Mouse (Mus musculus) T-helper 1 cell (primary cell): ENCODE results near the gene Sema6b.
"Not testable (repeated sequence)": the region's sequence is repeated elsewhere in the genome, so short reads cannot be mapped to it uniquely, and the experiment has no call there.

Experiments used
- in situ Hi-C: fragments of 300-600 bp; cut with MboI, MseI; formaldehyde crosslinking; loops from one replicate; pipeline ENCODE4 v1.15.1; 2025; ENCODE audit warnings: high pct_unique_total_duplicates

The Sema6b gene

DNA sequence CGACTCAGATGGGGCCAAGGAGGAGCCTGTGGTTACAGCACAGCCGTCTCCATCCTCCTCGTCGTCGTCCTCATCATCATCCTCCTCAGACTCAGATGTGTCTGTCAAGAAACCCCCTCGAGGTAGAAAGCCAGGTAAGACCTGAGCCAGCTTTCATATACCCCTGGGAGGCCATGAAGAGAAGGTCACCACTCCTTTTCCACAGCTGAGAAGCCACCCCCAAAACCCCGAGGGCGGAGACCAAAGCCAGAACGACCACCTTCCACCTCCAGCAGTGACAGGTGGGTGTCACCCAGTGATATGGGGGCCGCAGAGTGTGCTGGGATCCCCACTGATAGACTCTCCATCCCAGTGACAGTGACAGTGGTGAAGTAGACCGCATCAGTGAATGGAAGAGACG lies 43.3 kb downstream of the Sema6b start:
- in situ Hi-C loops = no loop called here

GRCm38 (mm10) chr17:56092794-56093193 lies 47.3 kb downstream of the Sema6b start:
- in situ Hi-C loops = no loop called here

DNA sequence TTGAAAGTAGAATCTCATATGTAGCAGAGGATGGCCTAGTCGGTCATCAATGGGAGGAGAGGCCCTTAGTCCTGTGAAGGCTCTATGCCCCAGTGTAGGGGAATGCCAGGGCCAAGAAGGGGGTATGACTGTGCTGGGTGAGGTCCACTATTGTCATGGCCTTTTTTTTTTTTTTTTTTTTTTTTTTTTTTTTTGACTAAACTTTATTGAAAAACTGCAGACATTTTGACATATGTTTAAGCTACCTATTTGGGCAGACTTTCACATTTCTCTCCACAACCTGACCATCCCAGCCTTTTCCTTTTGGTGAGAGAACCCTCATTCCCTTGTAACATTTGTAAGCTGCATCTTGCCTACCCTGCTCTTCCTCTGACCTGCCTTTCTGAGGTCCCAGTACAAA lies 47.8 kb downstream of the Sema6b start:
- in situ Hi-C loops = no loop called here

DNA sequence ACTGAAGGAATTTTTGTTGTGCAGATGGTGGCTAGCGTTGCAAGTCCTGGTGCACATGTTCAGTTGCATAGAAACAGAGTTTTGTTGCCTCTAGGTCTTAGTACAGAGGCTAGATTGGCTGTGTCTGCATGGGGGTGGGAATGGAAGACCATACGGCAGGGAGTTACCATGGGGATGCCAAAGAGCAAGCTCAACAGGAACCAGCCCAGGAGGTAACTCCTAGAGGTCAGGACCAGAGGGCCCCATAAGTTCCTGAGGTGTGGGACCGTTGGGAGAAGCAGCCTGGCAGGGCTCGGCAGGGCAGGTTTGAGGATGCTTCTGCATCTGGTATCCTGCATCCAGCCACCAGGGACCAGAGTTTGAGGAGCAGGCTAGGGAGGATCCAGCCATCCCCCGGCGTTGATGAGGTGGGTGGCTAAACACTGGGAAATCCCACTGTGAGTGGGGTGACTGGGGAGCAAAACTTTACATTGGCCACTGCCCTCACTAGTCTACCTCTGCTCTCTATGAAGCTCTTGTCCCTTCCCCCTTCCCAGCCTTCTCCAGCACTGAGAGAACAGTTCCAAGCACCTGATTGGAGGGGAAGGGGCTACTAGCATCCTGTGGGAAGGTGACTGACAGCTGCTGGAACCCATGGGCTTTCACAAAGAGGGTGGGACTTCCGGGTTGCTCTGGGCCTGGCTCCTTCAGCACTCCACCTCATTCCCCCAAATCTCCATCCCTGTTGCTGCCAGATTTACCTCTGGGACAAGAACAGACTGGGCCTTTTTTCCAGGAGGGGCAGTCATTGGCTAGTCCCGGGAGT lies 59.2 kb downstream of the Sema6b start:
- in situ Hi-C loops = no loop called here

DNA sequence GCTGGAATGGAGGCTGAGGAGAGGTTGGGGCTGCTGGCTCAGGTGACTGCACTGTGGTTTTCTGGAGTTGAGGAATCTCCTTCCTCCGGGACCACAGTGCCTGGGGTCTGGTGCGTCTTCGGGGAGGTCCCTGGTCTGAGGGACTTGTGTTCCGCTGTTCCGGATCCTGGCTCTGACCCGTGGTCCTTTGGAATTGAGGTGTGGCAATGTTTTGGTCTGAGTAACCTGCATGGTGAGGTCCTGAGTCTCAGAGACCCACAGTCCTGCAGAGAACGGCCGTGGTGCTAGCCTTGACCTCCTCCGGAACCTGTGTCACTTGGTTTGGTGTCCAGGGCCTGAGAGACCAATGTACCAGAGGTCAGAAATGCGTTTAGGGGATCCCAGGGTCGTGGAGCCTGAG lies 60.2 kb downstream of the Sema6b start:
- in situ Hi-C loops = no loop called here

DNA sequence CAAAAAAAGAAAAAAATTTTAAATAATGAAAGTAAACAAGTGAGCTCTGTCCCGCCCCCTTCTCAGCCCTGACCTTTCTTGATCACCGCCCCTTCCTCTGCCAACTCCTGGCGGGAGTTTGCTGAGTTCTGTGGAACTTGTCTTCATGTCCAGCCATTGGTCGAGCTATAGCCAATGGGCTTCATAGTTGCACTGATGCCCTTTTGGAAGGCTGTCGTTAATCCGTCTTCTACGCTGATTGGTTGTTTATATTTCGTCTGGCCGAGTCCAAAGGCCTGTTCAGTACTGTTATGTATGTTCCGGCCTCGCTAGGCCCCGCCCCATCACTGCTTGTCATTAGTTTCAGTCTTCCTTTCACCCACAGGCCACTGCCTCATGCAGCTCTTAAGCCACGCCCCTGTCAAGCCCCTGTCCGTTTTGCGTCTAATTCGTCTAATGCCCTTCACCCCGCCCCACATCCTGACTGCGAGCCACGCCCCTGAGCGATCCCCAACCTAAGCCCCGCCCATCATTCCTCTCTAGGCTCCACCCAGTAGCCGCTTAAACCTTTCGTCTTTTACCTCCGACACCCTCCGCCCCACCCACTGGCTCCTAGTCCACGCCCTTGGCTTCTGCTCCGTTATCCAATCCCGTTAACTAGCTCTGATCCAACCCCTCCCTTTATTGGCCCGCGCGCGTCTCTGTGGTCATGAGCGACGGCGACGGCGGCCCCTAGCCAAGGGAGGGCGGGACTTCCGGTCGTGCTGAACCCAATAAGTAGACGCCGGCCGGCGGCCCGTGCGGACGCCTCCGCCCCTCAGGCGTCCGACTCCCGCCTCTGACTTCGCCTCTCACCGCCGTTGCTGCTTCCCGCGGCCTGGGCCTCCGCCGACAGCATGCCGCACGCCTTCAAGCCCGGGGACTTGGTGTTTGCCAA lies 61.0 kb downstream of the Sema6b start, which contains the start of gene Hdgfl2:
Hdgfl2 (plus strand) TSS at position 755 of the 916 bp plus-strand sequence.
- in situ Hi-C loops = no loop called here

DNA sequence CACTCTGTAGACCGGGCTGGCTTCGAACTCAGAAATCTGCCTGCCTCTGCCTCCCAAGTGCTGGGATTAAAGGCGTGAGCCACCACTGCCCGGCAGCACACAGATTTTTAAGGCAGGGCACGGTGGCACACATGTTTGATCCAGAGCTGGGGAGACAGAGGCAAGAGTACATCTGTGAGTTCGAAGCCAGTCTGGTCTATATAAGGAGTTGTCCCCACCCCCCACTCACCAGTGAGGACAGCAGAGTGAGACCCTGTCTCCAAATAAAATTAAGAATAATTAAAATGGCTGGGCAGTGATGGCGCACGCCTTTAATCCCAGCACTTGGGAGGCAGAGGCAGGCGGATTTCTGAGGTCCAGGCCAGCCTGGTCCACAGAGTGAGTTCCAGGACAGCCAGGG lies 61.8 kb downstream of the Sema6b start:
- in situ Hi-C loops = not testable (repeated sequence)

- in situ Hi-C loops = no loop called here
These were observed 62.6 kb downstream of the Sema6b start for GRCm38 (mm10) chr17:56077523-56077922.

DNA sequence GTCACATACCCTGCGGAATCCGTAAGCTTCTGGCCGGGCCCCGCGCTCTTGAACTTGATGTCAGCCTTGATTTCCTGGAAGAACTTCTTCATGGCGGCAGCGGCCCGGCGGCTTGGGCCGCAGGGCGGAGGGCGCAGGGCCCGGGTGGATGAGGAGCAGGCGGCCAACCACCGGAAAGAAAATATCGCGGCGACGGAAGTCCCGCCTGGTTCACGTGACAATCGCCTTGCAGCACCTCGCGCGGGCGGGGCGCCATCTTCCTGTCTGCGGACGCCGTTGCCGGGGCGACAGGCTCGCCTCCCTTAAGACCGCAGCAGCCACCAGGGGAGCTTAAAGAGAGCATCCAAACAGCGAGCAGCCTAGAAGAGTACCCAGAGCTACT lies 65.3 kb downstream of the Sema6b start, which contains the start of gene Ubxn6:
Ubxn6 (minus strand) TSS at position 202 of the 382 bp plus-strand sequence.
- in situ Hi-C loops = no loop called here

DNA sequence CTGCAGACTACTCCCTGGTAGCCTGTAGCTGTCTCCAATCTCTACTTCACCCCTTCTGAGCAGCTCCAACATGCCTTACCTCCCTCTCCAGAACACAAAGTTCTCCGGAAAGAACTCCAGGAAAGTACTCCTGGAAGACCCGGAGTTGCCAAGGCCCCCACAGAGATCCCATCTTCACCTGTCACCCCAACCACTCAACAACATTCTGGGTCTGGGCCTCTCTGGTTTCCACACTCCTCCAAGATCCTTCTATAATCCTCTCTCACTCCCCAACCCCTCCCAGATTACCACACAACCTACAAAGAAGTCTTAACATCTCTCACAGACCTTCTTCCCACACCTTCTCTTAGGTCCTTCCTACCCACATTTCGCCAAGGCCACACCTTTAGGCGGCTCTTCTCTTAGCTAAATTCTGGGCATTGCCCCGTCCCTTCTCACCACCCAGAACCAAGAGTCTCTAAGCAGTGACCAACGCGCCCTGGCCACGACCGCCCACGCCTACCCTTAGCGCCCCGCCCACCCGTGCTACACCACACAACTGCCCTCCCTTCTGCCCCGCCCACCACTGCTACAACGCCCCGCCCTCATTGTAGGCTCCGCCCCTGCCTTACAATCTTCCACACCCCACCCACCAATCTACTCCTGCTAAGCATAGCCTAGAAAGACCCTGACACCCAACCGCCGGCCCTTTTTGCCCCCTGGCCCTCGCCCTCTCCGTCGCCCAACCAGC lies 65.9 kb downstream of the Sema6b start:
- in situ Hi-C loops = no loop called here
